Mouse (Mus musculus): ENCODE data around the gene Cog5. TPM values are rescaled to one million over a fixed set of nuclear protein-coding genes. Genes with fewer than 3 reads are reported as not detected.

Cog5 gene
- polyA plus RNA-seq, 1 experiment from 2014 or later: 29.9 TPM

DNA sequence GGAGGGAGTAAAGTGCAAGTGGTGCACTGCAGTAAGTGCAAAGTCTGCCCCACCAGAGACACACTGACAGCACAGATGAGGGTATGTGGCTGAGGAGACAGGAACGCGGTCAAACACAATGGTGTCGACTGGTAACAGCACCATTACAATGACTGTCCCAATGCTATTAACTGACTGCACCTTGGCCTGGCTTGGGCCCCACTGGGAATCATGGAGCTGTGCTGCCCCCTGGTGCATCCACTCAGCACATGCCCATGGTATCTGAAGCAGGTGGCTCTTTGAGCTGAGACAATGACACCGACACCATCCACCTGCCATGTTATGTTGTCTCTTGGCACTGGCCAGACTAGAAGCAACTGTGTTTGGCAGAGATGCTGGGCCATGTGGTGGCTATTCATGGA, 272.0 kb downstream of the Cog5 start:
- Histone ChIP-seq H3K9ac (no peak overlapping the region), H3K4me2 (no peak overlapping the region), H3K27ac (no peak overlapping the region), H3K4me1 (peaks cover 5% of the 10 kb centered on the region; the same call in 1 of the 2 replicates), H3K27me3 (no peaks in the 10 kb centered on the region), H3K4me3 (no peak overlapping the region), H3K9me3 (no peaks in the 10 kb centered on the region), H3K36me3 (peaks cover 63% of the 10 kb centered on the region)
- ATAC-seq (ENCODE audit: insufficient number of reproducible peaks, low FRiP score, low TSS enrichment, low read depth): no peak
- WGBS: 58% methylated on average over 4 of the region's 4 CpGs

- no peaks in the 10 kb centered on the region for H3K27me3 ChIP-seq
- no peak for ATAC-seq (ENCODE audit: insufficient number of reproducible peaks, low FRiP score, low TSS enrichment, low read depth)
- no peaks in the 10 kb centered on the region for H3K9me3 ChIP-seq
- H3K36me3 ChIP-seq: peaks cover 69% of the 10 kb centered on the region
- peaks cover 5% of the 10 kb centered on the region; the same call in 1 of the 2 replicates for H3K4me1 ChIP-seq
- H3K9ac ChIP-seq: no peak overlapping the region
- H3K4me3 ChIP-seq: no peak overlapping the region
- 86% methylated on average over 3 of the region's 3 CpGs for WGBS
- H3K27ac ChIP-seq: no peak overlapping the region
- H3K4me2 ChIP-seq: no peak overlapping the region
Measured at GRCm38 (mm10) chr12:31928498-31928897, 273.8 kb downstream of the Cog5 start.

- Histone ChIP-seq H3K4me1 (peaks cover 3% of the 10 kb centered on the region; the same call in 1 of the 2 replicates), H3K4me2 (no peak overlapping the region), H3K36me3 (peaks cover 68% of the 10 kb centered on the region), H3K9ac (no peak overlapping the region), H3K4me3 (no peak overlapping the region), H3K27me3 (no peaks in the 10 kb centered on the region), H3K27ac (no peak overlapping the region), H3K9me3 (no peaks in the 10 kb centered on the region)
- no peak for ATAC-seq (ENCODE audit: insufficient number of reproducible peaks, low FRiP score, low TSS enrichment, low read depth)
- 90% methylated on average over 3 of the region's 3 CpGs for WGBS
Measured at GRCm38 (mm10) chr12:31931818-31932217, 277.1 kb downstream of the Cog5 start.

- Histone ChIP-seq H3K4me1 (peaks cover 4% of the 10 kb centered on the region; the same call in 1 of the 2 replicates), H3K4me2 (no peak overlapping the region), H3K4me3 (no peak overlapping the region), H3K27me3 (no peaks in the 10 kb centered on the region), H3K36me3 (peaks cover 71% of the 10 kb centered on the region), H3K9ac (no peak overlapping the region), H3K27ac (no peak overlapping the region), H3K9me3 (no peaks in the 10 kb centered on the region)
- WGBS: 29% methylated on average over 6 of the region's 6 CpGs
- ATAC-seq (ENCODE audit: insufficient number of reproducible peaks, low FRiP score, low TSS enrichment, low read depth): no peak
Measured at GRCm38 (mm10) chr12:31936657-31937300, 282.1 kb downstream of the Cog5 start.

DNA sequence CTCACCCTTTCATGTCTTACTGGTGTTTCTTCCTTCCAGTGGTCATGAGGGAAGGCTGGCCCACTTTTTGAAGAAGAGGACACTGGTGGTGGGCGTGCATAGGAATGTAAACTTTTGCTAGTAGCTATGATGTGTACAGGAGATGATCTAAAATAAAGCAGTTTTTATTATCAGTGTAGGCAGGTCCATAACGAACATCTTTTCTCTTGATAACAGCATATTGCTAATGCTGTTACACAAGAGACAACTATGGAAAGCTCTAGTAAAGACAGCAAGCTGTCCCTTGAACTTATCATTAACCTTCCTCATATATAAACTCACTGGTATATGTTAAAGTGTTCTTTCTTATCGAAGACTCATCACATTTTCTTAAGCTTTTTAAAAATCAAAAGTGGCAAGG, 282.9 kb downstream of the Cog5 start:
- no peak overlapping the region for H3K27ac ChIP-seq
- peaks cover 67% of the 10 kb centered on the region for H3K36me3 ChIP-seq
- 89% methylated on average over 3 of the region's 3 CpGs for WGBS
- no peak overlapping the region for H3K4me2 ChIP-seq
- ATAC-seq (ENCODE audit: insufficient number of reproducible peaks, low FRiP score, low TSS enrichment, low read depth): no peak
- no peaks in the 10 kb centered on the region for H3K27me3 ChIP-seq
- peaks cover 4% of the 10 kb centered on the region; the same call in 1 of the 2 replicates for H3K4me1 ChIP-seq
- no peak overlapping the region for H3K9ac ChIP-seq
- no peak overlapping the region for H3K4me3 ChIP-seq
- H3K9me3 ChIP-seq: no peaks in the 10 kb centered on the region

GRCm38 (mm10) chr12:31938391-31938997, 283.8 kb downstream of the Cog5 start:
- H3K36me3 ChIP-seq: peaks cover 68% of the 10 kb centered on the region
- H3K9me3 ChIP-seq: no peaks in the 10 kb centered on the region
- no peak overlapping the region for H3K4me2 ChIP-seq
- H3K9ac ChIP-seq: no peak overlapping the region
- no peak for ATAC-seq (ENCODE audit: insufficient number of reproducible peaks, low FRiP score, low TSS enrichment, low read depth)
- H3K4me1 ChIP-seq: peaks cover 4% of the 10 kb centered on the region; the same call in 1 of the 2 replicates
- WGBS: 73% methylated on average over 4 of the region's 4 CpGs
- H3K4me3 ChIP-seq: no peak overlapping the region
- H3K27me3 ChIP-seq: no peaks in the 10 kb centered on the region
- no peak overlapping the region for H3K27ac ChIP-seq

DNA sequence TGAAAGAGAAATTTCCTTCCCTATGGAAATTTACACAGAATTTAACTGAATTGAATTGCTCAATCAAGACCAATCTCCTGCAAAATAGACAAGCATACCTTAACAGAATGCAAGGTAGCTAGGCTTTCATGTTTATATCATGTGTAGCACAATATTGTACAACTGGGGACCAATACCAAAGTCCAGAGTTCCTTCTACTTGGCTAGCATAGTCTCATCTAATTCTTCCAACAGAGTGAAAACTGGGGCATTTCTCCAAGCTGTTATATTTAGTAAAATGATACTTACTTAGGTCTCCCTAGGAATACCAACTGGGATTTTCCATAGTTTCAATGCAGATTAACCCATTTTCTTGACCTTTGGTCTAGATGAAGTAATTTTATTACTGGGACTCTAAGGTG, 284.4 kb downstream of the Cog5 start:
- ATAC-seq (ENCODE audit: insufficient number of reproducible peaks, low FRiP score, low TSS enrichment, low read depth): no peak
- H3K4me2 ChIP-seq: no peak overlapping the region
- no peaks in the 10 kb centered on the region for H3K27me3 ChIP-seq
- no peak overlapping the region for H3K4me3 ChIP-seq
- peaks cover 73% of the 10 kb centered on the region for H3K36me3 ChIP-seq
- H3K9me3 ChIP-seq: no peaks in the 10 kb centered on the region
- H3K4me1 ChIP-seq: peaks cover 4% of the 10 kb centered on the region; the same call in 1 of the 2 replicates
- H3K27ac ChIP-seq: no peak overlapping the region
- no peak overlapping the region for H3K9ac ChIP-seq

- H3K9me3 ChIP-seq: no peaks in the 10 kb centered on the region
- H3K36me3 ChIP-seq: peaks cover 42% of the 10 kb centered on the region
- no peak for ATAC-seq (ENCODE audit: insufficient number of reproducible peaks, low FRiP score, low TSS enrichment, low read depth)
- 94% methylated on average over 4 of the region's 4 CpGs for WGBS
- no peak overlapping the region for H3K4me2 ChIP-seq
- H3K9ac ChIP-seq: no peak overlapping the region
- H3K4me3 ChIP-seq: no peak overlapping the region
- no peaks in the 10 kb centered on the region for H3K4me1 ChIP-seq
- H3K27ac ChIP-seq: no peak overlapping the region
- H3K27me3 ChIP-seq: no peaks in the 10 kb centered on the region
Measured at GRCm38 (mm10) chr12:31943020-31943654, 288.5 kb downstream of the Cog5 start.

GRCm38 (mm10) chr12:31944405-31944804, 289.7 kb downstream of the Cog5 start:
- Histone ChIP-seq H3K36me3 (peaks cover 30% of the 10 kb centered on the region), H3K9ac (no peak overlapping the region), H3K27me3 (no peaks in the 10 kb centered on the region), H3K9me3 (no peaks in the 10 kb centered on the region), H3K4me1 (no peaks in the 10 kb centered on the region), H3K4me2 (no peak overlapping the region), H3K4me3 (no peak overlapping the region), H3K27ac (no peak overlapping the region)
- no peak for ATAC-seq (ENCODE audit: insufficient number of reproducible peaks, low FRiP score, low TSS enrichment, low read depth)
- 95% methylated on average over 2 of the region's 2 CpGs for WGBS

DNA sequence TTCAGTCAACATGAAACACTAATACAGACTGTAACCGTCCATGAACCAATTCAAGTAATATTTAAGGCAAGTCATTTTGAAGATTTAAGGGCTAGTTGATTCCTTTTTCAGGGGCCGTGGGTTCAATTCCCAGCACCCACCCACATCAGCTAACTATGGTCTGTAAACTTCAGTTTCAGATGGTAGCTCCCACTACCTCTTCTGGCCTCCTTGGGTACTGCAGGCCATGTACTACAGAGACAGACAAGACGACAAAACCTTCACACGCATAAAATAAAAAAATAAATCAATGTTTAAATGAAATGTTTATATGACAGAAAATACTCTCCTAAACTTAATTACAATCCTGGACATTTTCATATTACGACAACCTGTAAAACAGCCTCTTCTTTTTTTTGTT, 292.8 kb downstream of the Cog5 start:
- no peaks in the 10 kb centered on the region for H3K4me1 ChIP-seq
- H3K4me3 ChIP-seq: no peak overlapping the region
- H3K4me2 ChIP-seq: no peak overlapping the region
- no peak for ATAC-seq (ENCODE audit: insufficient number of reproducible peaks, low FRiP score, low TSS enrichment, low read depth)
- no peaks in the 10 kb centered on the region for H3K27me3 ChIP-seq
- WGBS: 91% methylated on average over 5 of the region's 5 CpGs
- no peak overlapping the region for H3K9ac ChIP-seq
- peaks cover 13% of the 10 kb centered on the region for H3K36me3 ChIP-seq
- no peak overlapping the region for H3K27ac ChIP-seq
- H3K9me3 ChIP-seq: no peaks in the 10 kb centered on the region

DNA sequence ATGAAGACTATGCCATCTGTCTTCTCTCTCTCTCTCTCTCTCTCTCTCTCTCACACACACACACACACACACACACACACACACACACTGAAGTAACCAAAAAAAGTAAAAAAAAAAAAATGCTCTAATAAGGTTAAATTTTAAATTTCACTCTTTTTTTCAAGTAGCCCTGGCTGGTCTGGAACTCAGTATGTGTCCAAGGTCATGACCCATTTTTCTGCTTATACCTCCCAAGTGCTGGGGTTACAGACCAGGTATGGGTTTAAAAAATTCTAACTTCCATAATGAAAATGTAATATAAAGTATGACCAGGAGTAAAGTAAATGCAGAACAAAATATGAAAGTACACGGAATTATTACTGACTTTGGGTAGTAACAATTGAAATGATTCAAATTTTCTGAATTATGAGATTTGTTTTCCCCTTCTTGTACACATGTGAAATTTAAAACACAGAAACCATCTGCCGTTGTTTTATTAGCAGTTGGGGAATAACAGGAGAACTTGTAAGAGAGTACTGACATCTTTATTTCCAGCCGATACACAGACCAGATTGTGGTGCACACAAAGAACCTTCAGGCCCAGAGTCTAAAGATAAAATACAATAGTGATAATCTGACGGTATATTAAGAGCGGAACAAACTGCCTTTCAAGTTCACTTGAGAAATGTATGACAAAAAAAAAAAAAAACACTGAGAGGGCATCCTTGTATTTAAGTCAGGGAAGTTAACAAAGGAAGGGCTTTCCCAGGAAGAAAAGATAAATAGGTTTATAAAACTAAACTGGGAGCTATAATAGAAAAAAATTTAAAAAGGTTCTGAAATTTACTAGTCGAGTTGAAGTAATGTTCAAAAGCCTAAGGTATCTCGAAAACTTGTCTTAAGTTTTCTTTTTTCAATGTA, 293.7 kb downstream of the Cog5 start:
- Histone ChIP-seq H3K36me3 (peaks cover 6% of the 10 kb centered on the region), H3K27ac (peak overlapping the region; percentile 99; the same call in 1 of the 2 replicates), H3K27me3 (no peaks in the 10 kb centered on the region), H3K9ac (peak overlapping the region; percentile 82; the same call in 1 of the 2 replicates), H3K9me3 (no peaks in the 10 kb centered on the region), H3K4me1 (no peaks in the 10 kb centered on the region), H3K4me3 (peak overlapping the region; percentile 84), H3K4me2 (peak overlapping the region; percentile 53)
- ATAC-seq (ENCODE audit: insufficient number of reproducible peaks, low FRiP score, low TSS enrichment, low read depth): no peak
- 24% methylated on average over 7 of the region's 7 CpGs for WGBS
